Mouse (Mus musculus) cortical plate, adult 2 months (tissue): ENCODE results near the gene Flna.

ENCODE experiments used
- CTCF ChIP-seq: fragments of 200-500 bp; IDR thresholded peaks from 2 replicates; pipeline ENCODE4 v1.5.1; 2011; ENCODE audit warnings: mild to moderate bottlenecking, control low read depth, low read length; ENCODE audit not compliant: insufficient read depth; ENCODE audit errors: extremely low read depth
- POLR2A ChIP-seq: fragments of 200-500 bp; IDR thresholded peaks from 2 replicates; pipeline ENCODE4 v1.6.1; 2011; ENCODE audit warnings: mild to moderate bottlenecking, low read length, control low read depth; ENCODE audit not compliant: insufficient read depth; ENCODE audit errors: extremely low read depth

DNA sequence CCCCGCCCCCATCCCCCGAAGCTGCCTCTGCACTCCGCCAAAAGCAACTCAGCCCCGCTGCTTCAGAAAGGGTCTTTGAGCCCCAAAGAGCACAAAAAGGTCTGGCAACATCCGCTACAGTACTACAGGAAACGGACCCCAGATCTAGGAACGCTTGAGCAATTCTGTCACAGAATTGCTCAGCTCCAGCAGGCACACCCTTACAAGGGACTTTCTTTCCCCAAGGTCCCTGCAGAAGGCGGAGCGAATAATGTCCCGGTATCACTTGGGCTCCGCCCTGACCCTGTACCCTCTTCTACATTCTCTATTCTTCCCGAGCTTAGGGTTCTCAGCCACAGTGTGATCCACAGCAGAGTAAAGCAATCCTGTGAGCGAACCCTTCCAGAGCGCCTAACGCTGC, 2.9 kb downstream of the Flna start:
- TF ChIP-seq CTCF (no peak), POLR2A (no peak)
